Mouse (Mus musculus): ENCODE data around the gene Pex16. TPM values are rescaled to one million over a fixed set of nuclear protein-coding genes. Genes with fewer than 3 reads are reported as not detected.

Pex16 gene
- total and polyA plus RNA-seq, 3 experiments, result 41.9 to 52.5 TPM; not detected in 1

DNA sequence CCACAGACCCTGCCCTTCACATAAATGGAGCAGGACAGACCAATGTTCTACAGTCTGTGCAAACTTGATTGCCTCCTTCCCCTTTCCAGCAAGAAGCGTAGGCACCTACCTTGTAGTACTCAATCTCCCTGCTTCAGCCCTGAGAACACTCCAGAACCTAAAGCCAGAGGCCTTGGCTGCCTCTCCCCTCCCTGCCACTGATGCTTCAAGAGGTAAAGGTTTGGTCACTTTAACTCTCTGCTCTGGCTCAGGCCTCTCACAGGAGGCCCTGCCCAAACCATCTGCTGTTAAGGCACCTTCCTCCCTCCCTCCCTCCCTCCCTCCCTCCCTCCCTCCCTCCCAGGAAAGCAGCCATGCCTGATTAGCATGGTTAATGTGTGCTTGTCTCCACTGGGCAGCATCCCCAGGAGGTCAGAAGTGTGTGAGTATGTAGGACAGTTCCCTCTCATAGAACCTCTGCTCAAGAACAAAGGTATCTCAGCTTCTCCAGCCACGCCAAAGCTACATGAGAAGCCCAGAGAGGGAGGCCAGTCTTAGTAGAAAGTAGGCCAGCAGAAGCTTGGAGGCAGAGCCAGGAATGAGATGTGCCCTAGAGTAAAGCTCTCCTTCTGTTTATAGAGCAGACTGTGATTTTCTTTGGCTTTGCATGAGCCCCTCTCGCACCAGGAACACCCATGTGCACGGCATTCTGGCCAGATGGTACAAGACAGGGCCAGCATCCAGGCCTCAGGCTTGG, 28.3 kb downstream of the Pex16 start:
- Histone ChIP-seq H3K4me3 (ENCODE audit: control insufficient read depth in 1 of 2, insufficient read depth in 1 of 2, low read depth in 2 of 2, low read length in 2 of 2) (no peak overlapping the region), H3K79me2 (ENCODE audit: control insufficient read depth, insufficient read depth, low read length, poor library complexity) (no peaks in the 10 kb centered on the region), H3K27ac (ENCODE audit: control insufficient read depth, low read depth, low read length) (no peak overlapping the region), H3K9ac (ENCODE audit: control insufficient read depth, low read depth, low read length, poor library complexity, severe bottlenecking) (no peak overlapping the region), H3K9me3 (replicated peaks; ENCODE audit: insufficient read depth, low read length) (no peaks in the 10 kb centered on the region), H3K27me3 (ENCODE audit: control insufficient read depth in 1 of 2, insufficient read depth in 2 of 2, low read length in 2 of 2) (no peaks in the 10 kb centered on the region), H3K4me1 (ENCODE audit: control insufficient read depth in 1 of 2, insufficient read depth in 2 of 2, low read length in 2 of 2) (0 out of 4 replicates have a peak, but pooled peaks cover 0 to 5% of the 10 kb centered on the region in 2 experiments), H3K36me3 (ENCODE audit: control insufficient read depth in 1 of 2, insufficient read depth in 2 of 2, low read length in 2 of 2) (peaks cover 0 to 7% of the 10 kb centered on the region in 2 experiments; a peak in 3 of 4 replicates)
- DNase-seq (ENCODE audit: low read depth, low spot score), result no peak
- TF ChIP-seq ZC3H11A (IDR thresholded peaks at IDR 0.05; ENCODE audit: low read depth, low read length), result no peak
- TF ChIP-seq MAX (IDR thresholded peaks at IDR 0.05; ENCODE audit: low read length), result no peak
- no peak for TF ChIP-seq POLR2AphosphoS5 (IDR thresholded peaks at IDR 0.05; ENCODE audit: borderline replicate concordance, low read depth, low read length)
- no peak for TF ChIP-seq SMC3 (IDR thresholded peaks at IDR 0.05; ENCODE audit: low read depth, low read length)
- no peak for TF ChIP-seq TAL1 (IDR thresholded peaks at IDR 0.05; ENCODE audit: low read length)
- no peak for TF ChIP-seq TBP (IDR thresholded peaks at IDR 0.05; ENCODE audit: low read depth, low read length)

GRCm38 (mm10) chr2:92403776-92404319, 29.4 kb downstream of the Pex16 start:
- no peak for DNase-seq (ENCODE audit: low read depth, low spot score)
- Histone ChIP-seq H3K27ac (ENCODE audit: control insufficient read depth, low read depth, low read length) (no peak overlapping the region), H3K4me3 (ENCODE audit: control insufficient read depth in 1 of 2, insufficient read depth in 1 of 2, low read depth in 2 of 2, low read length in 2 of 2) (no peak overlapping the region), H3K9ac (ENCODE audit: control insufficient read depth, low read depth, low read length, poor library complexity, severe bottlenecking) (no peak overlapping the region), H3K36me3 (ENCODE audit: control insufficient read depth in 1 of 2, insufficient read depth in 2 of 2, low read length in 2 of 2) (peaks cover 0 to 10% of the 10 kb centered on the region in 2 experiments; a peak in 3 of 4 replicates), H3K79me2 (ENCODE audit: control insufficient read depth, insufficient read depth, low read length, poor library complexity) (no peaks in the 10 kb centered on the region), H3K4me1 (ENCODE audit: control insufficient read depth in 1 of 2, insufficient read depth in 2 of 2, low read length in 2 of 2) (0 out of 4 replicates have a peak, but pooled peaks cover 0 to 5% of the 10 kb centered on the region in 2 experiments), H3K27me3 (ENCODE audit: control insufficient read depth in 1 of 2, insufficient read depth in 2 of 2, low read length in 2 of 2) (no peaks in the 10 kb centered on the region), H3K9me3 (replicated peaks; ENCODE audit: insufficient read depth, low read length) (no peaks in the 10 kb centered on the region)
- TF ChIP-seq POLR2A (IDR thresholded peaks at IDR 0.05; ENCODE audit: control insufficient read depth in 1 of 2, insufficient read depth in 1 of 2, low read depth in 1 of 2, low read length in 2 of 2, poor library complexity in 1 of 2), result no peak
- no peak for TF ChIP-seq MYB (IDR thresholded peaks at IDR 0.05; ENCODE audit: low read depth, low read length)
- TF ChIP-seq MYC (IDR thresholded peaks at IDR 0.05; ENCODE audit: low read depth, low read length), result no peak
- no peak; the same call in 1 of the 2 replicates for TF ChIP-seq POLR2AphosphoS2 (IDR thresholded peaks at IDR 0.05; ENCODE audit: low read length)
- no peak for TF ChIP-seq ZNF384 (IDR thresholded peaks at IDR 0.05; ENCODE audit: low read depth, low read length)
- no peak for TF ChIP-seq TBP (IDR thresholded peaks at IDR 0.05; ENCODE audit: low read depth, low read length)
- TF ChIP-seq ZMIZ1 (IDR thresholded peaks at IDR 0.05; ENCODE audit: low read depth, low read length), result no peak
- no peak for TF ChIP-seq KAT2A (conservative IDR thresholded peaks at IDR 0.05; ENCODE audit: low read depth, low read length)
- TF ChIP-seq CTCF (IDR thresholded peaks at IDR 0.05 in 2 of 3, conservative IDR thresholded peaks at IDR 0.05 in 1 of 3; ENCODE audit: control insufficient read depth in 1 of 3, insufficient read depth in 1 of 3, low read depth in 2 of 3, low read length in 3 of 3, poor library complexity in 1 of 3, severe bottlenecking in 1 of 3), result no peak
- no peak for TF ChIP-seq MEF2A (IDR thresholded peaks at IDR 0.05; ENCODE audit: extremely low read depth, insufficient replicate concordance, low read depth, low read length, poor library complexity, severe bottlenecking)
- TF ChIP-seq MXI1 (IDR thresholded peaks at IDR 0.05; ENCODE audit: low read depth, low read length), result no peak
- TF ChIP-seq SMC3 (IDR thresholded peaks at IDR 0.05; ENCODE audit: low read depth, low read length), result no peak

All from MEL (cell line).